Mouse (Mus musculus) kidney, postnatal 25 days (tissue): ENCODE measurements around the gene Dmtf1.
A peak's percentile ranks its signal among the peaks of the same experiment; 100 is the strongest.
"Not testable (repeated sequence)": the region's sequence is repeated elsewhere in the genome, so short reads cannot be mapped to it uniquely, and the experiment has no call there.

Experiments used
- DNase-seq, 2 experiments: peaks; one replicate each; pipeline ENCODE4 v3.0.0; 2021; ENCODE audit warnings: mixed read lengths in 2 of 2

Gene Dmtf1

GRCm38 (mm10) chr5:9161456-9162041 is at the start of gene Dmtf1:
TSS of gene Dmtf1 (minus strand) at chr5:9161776.
- DNase-seq, result peak; percentile 88 to 94

- no peak for DNase-seq
Measured at GRCm38 (mm10) chr5:9186467-9186866, 24.9 kb upstream of the Dmtf1 start.

- no peak for DNase-seq
Measured at GRCm38 (mm10) chr5:9173295-9173694, 11.7 kb upstream of the Dmtf1 start.

- DNase-seq, result not testable (repeated sequence)
Measured at GRCm38 (mm10) chr5:9169328-9170005, 7.9 kb upstream of the Dmtf1 start.

GRCm38 (mm10) chr5:9166366-9166765 is 4.8 kb upstream of the Dmtf1 start:
- DNase-seq, result no peak

- not testable (repeated sequence) for DNase-seq
Measured at GRCm38 (mm10) chr5:9165151-9165550, 3.6 kb upstream of the Dmtf1 start.

- no peak for DNase-seq
Measured at GRCm38 (mm10) chr5:9163411-9163810, 1.8 kb upstream of the Dmtf1 start.

GRCm38 (mm10) chr5:9162088-9162487 is 512 bp upstream of the Dmtf1 start:
- DNase-seq, result peak in 1 of 2 experiments; percentile 34

- peak; percentile 38 to 65 for DNase-seq
Measured at GRCm38 (mm10) chr5:9160831-9161455, 633 bp downstream of the Dmtf1 start.

GRCm38 (mm10) chr5:9157336-9157735 is 4.2 kb downstream of the Dmtf1 start:
- no peak for DNase-seq

GRCm38 (mm10) chr5:9156746-9157145 is 4.8 kb downstream of the Dmtf1 start:
- no peak for DNase-seq

GRCm38 (mm10) chr5:9149273-9149850 is 12.2 kb downstream of the Dmtf1 start:
- no peak for DNase-seq

GRCm38 (mm10) chr5:9142376-9142775 is 19.2 kb downstream of the Dmtf1 start:
- DNase-seq, result no peak

- DNase-seq, result no peak
Measured at GRCm38 (mm10) chr5:9140724-9141123, 20.9 kb downstream of the Dmtf1 start.

- no peak for DNase-seq
Measured at GRCm38 (mm10) chr5:9135588-9135987, 26.0 kb downstream of the Dmtf1 start.

GRCm38 (mm10) chr5:9131786-9132185 is 29.8 kb downstream of the Dmtf1 start:
- no peak for DNase-seq

GRCm38 (mm10) chr5:9128566-9128965 is 33.0 kb downstream of the Dmtf1 start:
- no peak for DNase-seq

- no peak for DNase-seq
Measured at GRCm38 (mm10) chr5:9124134-9124533, 37.4 kb downstream of the Dmtf1 start.

GRCm38 (mm10) chr5:9114162-9114561 is 47.4 kb downstream of the Dmtf1 start:
- no peak for DNase-seq

GRCm38 (mm10) chr5:9111759-9112158 is 49.8 kb downstream of the Dmtf1 start:
- DNase-seq, result peak; percentile 63 to 73

- no peak for DNase-seq
Measured at GRCm38 (mm10) chr5:9111285-9111684, 50.3 kb downstream of the Dmtf1 start.

- DNase-seq, result peak in 1 of 2 experiments; percentile 18
Measured at GRCm38 (mm10) chr5:9109582-9109981, 52.0 kb downstream of the Dmtf1 start.

GRCm38 (mm10) chr5:9108490-9108889 is 53.1 kb downstream of the Dmtf1 start:
- DNase-seq, result peak; percentile 41 to 74
